Mouse (Mus musculus): ENCODE data around the gene Ago1.

DNA sequence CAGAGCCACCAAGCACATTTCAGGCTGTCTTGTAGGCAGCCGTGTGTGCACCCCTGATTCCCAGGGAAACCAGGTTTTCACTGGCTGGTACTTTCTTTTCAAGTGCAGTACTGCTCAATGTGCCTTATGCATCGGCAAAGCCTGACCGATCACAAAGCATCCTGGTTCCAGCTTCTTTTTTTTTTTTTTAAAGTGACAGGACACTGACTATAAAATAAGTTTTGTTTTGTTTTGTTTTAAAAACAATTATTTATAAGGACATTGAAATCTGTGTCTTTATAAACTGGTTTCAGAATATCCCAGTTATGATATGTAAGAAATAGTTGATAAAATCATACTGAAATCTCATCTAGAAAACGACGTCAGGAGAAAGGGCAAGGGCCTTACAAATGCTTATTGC is 23.6 kb upstream of the Ago1 start:
- TF ChIP-seq POLR2A (IDR thresholded peaks at IDR 0.05; ENCODE audit: borderline replicate concordance, insufficient read depth, low read length) (no peak), CTCF (IDR thresholded peaks at IDR 0.05; ENCODE audit: borderline replicate concordance, insufficient read depth, low read depth, low read length) (no peak)
